Mouse (Mus musculus): ENCODE measurements around the gene Zbtb40.

Zbtb40 gene

GRCm38 (mm10) chr4:136934746-136935613 is 113.6 kb downstream of the Zbtb40 start:
- DNase-seq (ENCODE audit: low spot score), result no peak

GRCm38 (mm10) chr4:136930474-136930873 is 118.1 kb downstream of the Zbtb40 start:
- no peak for DNase-seq (ENCODE audit: low spot score)
